Mouse (Mus musculus) Muller cell, postnatal 12 days (primary cell): ENCODE results near the gene Gm5799.
"Not testable (repeated sequence)": the region's sequence is repeated elsewhere in the genome, so short reads cannot be mapped to it uniquely, and the experiment has no call there.

Source experiments
- DNase-seq: peaks from one replicate; pipeline ENCODE4 v3.0.0-alpha.2; 2015; ENCODE audit errors: inconsistent ontology term

Gm5799 gene

GRCm38 (mm10) chr14:43543276-43543675 is at the start of gene Gm5799:
Gene Gm5799, plus strand, starts transcription at chr14:43543576.
- not testable (repeated sequence) for DNase-seq

GRCm38 (mm10) chr14:43531052-43532010 is 12.0 kb upstream of the Gm5799 start:
- DNase-seq, result not testable (repeated sequence)

- not testable (repeated sequence) for DNase-seq
These were observed 11.4 kb upstream of the Gm5799 start for GRCm38 (mm10) chr14:43532011-43532383.

DNA sequence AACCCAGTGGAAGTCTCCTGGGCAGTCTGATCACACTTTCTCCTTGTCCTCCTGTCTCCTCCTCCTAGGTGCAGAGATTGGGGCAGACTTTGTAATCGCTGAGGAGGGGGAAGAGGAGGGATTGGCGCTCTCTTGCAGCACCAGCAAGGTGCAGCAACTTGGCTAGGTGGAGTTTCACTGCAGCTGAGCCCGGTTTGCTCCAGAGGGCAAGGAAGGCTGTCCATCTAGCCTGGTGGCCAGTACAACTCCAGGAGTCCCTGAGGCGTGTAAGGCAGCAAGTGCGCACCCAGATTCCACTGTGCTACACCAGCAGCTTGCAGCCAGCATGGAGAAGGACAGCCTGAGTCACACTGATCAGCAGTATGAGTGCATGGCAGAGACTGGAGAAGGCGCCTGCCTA is 11.0 kb upstream of the Gm5799 start:
- not testable (repeated sequence) for DNase-seq

GRCm38 (mm10) chr14:43538144-43538543 is 5.2 kb upstream of the Gm5799 start:
- DNase-seq, result not testable (repeated sequence)

DNA sequence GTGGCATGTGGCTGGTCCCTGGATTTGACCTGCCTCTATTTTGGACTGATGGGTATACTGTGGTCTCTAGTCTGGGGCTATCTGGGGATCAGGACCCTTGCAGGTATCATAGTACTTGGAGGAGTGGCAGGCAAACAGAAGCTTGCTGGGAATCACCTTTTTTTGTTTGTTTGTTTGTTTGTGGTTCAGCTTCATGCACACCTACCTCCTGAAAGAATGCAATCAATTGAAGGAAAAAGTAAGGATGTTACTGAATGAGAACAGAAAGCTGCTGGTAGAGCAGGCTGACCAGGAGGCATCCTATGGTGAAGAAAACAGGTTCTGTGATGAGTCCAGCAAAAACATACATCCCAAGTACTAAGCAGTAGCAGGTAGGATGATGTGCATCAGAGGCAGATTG is 2.9 kb downstream of the Gm5799 start:
- not testable (repeated sequence) for DNase-seq

DNA sequence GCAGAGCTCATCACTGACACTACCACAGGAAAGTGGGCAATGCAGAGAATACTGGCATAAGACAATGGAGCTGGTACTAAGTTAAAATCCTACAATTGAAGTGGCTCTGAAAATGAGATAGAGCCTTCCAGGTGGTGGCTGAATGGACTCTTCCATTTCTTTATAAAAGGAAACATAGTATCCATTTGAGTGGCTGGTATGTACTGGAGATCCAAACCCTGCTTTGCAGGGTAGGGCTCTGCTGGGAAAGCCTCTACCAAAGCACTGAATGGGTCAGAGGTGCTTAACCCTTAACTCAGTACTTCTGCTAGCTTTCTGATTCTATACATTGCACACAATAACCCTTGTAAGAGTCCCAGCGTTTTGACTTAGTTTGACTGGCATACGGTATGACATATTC is 8.9 kb downstream of the Gm5799 start:
- not testable (repeated sequence) for DNase-seq

- not testable (repeated sequence) for DNase-seq
These were observed 34.6 kb downstream of the Gm5799 start for GRCm38 (mm10) chr14:43577969-43578368.

DNA sequence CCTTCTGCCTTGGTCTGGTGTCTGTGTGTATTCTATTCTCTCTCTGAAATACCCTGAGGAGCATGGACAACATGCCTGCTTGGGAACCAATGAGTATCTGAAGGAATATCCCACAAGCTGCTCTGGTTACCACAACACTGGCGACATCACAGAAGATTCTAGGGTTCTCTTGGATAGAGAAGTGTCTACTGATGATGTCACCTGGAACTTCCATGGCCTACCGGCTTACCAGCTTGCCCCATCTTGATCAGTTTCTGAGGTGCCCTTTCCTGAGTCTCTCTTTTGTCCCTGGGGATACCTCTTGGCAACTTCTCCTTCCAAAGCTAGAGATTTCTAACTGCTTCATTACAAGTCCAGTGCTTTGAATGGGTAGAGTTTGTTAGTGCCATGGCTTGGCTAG is 35.7 kb downstream of the Gm5799 start, which contains the start of gene Gm17654:
TSS of gene Gm17654 (minus strand) at position 101 of the 400 bp plus-strand sequence.
- DNase-seq, result not testable (repeated sequence)
